Mouse (Mus musculus): ENCODE measurements around the gene Efna2.

DNA sequence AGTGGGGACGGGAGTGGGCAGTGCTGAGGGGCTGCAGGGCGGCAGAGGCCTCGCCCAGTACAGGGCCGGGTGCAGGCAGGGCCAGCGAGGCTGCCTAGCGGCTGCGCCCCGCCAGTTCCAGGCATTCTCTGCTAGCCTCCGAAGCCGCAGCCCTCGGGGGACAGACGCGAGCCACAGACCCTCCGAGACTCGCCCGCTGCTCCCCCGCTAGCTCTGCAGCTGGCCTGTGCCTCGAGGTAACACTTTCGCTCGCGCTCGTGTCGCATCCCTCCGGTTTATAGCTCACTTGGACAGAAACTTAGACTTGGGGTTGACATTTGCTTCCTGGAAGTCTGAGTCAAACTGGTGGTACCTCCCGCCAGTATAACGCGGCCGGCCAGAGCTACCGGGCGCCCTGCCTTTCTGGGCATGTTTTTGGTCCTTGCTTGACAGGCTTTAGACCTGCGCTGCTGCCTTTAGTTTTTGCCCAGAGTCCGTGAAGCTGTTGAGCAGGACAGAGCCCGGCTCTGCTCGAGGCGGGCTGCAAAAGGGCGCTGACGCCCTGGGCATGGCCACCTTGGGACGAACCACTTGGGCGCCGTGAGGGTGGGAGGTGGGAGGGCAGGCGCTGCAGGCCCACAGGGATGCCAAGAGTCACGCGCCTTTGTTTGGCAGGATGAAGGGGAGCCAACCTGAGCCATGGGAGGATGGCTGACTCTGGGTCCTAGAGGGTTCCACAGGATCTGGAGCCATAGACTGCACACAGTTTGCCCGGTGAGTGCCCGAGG lies 7.3 kb upstream of the Efna2 start:
- no peak for TF ChIP-seq SMC3 (IDR thresholded peaks at IDR 0.05; ENCODE audit: low read depth, low read length)
- TF ChIP-seq POLR2AphosphoS2 (IDR thresholded peaks at IDR 0.05; ENCODE audit: low read depth, low read length): no peak

Data from CH12.LX (cell line).